Mouse (Mus musculus) heart, postnatal 36 days (tissue): ENCODE measurements at regions not wholly inside any gene's neighbourhood (a gene's known extent, or its start where the extent isn't known, plus 50 kb on each side); places are given as distances from the start of the nearest gene placed in this dataset.
A peak's percentile ranks its signal among the peaks of the same experiment; 100 is the strongest.

Experiments
- DNase-seq, 2 experiments: peaks; one replicate each; pipeline ENCODE4 v3.0.0; 2021 to 2022
- intact Hi-C: fragments of 180-260 bp; cut with DNase I; formaldehyde crosslinking; loops from one replicate; pipeline ENCODE4 v1.15.1; 2025

- intact Hi-C loops: no loop called here
- no peak for DNase-seq
Observed at GRCm38 (mm10) chr7:71289702-71290101, 61.6 kb downstream of the Gm10295 start.

GRCm38 (mm10) chr7:71289266-71289665 lies 62.0 kb downstream of the Gm10295 start:
- no peak for DNase-seq
- intact Hi-C loops: no loop called here

GRCm38 (mm10) chr7:71287441-71287840 lies 63.8 kb downstream of the Gm10295 start:
- intact Hi-C loops: no loop called here
- no peak for DNase-seq

- no peak for DNase-seq
- intact Hi-C loops: no loop called here
Observed at GRCm38 (mm10) chr7:71284246-71284645, 67.0 kb downstream of the Gm10295 start.

- intact Hi-C loops: no loop called here
- no peak for DNase-seq
Observed at GRCm38 (mm10) chr7:71283419-71283818, 67.9 kb downstream of the Gm10295 start.

- intact Hi-C loops: no loop called here
- no peak for DNase-seq
Observed at GRCm38 (mm10) chr7:71266101-71266500, 85.2 kb downstream of the Gm10295 start.

GRCm38 (mm10) chr7:71264115-71264514 lies 87.2 kb downstream of the Gm10295 start:
- intact Hi-C loops: no loop called here
- DNase-seq: no peak

- no peak for DNase-seq
- intact Hi-C loops: no loop called here
Observed at GRCm38 (mm10) chr7:71249669-71250068, 101.6 kb downstream of the Gm10295 start.

- intact Hi-C loops: no loop called here
- DNase-seq: no peak
Observed at GRCm38 (mm10) chr7:71249216-71249615, 102.1 kb downstream of the Gm10295 start.

GRCm38 (mm10) chr7:71247922-71248321 lies 103.4 kb downstream of the Gm10295 start:
- DNase-seq: no peak

GRCm38 (mm10) chr7:71242379-71242911 lies 108.8 kb downstream of the Gm10295 start:
- DNase-seq: no peak
- intact Hi-C loops: no loop called here

More at GRCm38 (mm10) chr7:71247922-71248321, 103.4 kb downstream of the Gm10295 start:
- intact Hi-C loops: no loop called here

GRCm38 (mm10) chr7:71239207-71239606 lies 112.1 kb downstream of the Gm10295 start:
- DNase-seq: no peak
- intact Hi-C loops: loop anchor here (10.0 kb wide), 1 partner anchor 874 kb away; the partner anchor contains the start of gene Nr2f2

- intact Hi-C loops: loop anchor here (10.0 kb wide), 1 partner anchor 872 kb away; the partner anchor contains the start of gene Nr2f2
- no peak for DNase-seq
Observed at GRCm38 (mm10) chr7:71236334-71236733, 115.0 kb downstream of the Gm10295 start.

- intact Hi-C loops: loop anchor here (5.0 to 10.0 kb wide), 3 partner anchors 78 to 869 kb away; partner anchors contain the start of gene Nr2f2
- DNase-seq: no peak
Observed at GRCm38 (mm10) chr7:71234176-71234769, 117.0 kb downstream of the Gm10295 start.

GRCm38 (mm10) chr7:71232821-71233815 lies 118.2 kb downstream of the Gm10295 start:
- DNase-seq: no peak
- intact Hi-C loops: loop anchor here (2.0 to 10.0 kb wide), 4 partner anchors 79 to 868 kb away; partner anchors contain the start of gene Nr2f2

GRCm38 (mm10) chr7:71230901-71231477 lies 120.3 kb downstream of the Gm10295 start:
- DNase-seq: peak in 1 of 2 experiments; percentile 43
- intact Hi-C loops: loop anchor here (2.0 to 10.0 kb wide), 4 partner anchors 81 to 866 kb away; partner anchors contain the start of gene Nr2f2

- no peak for DNase-seq
- intact Hi-C loops: loop anchor here (2.0 to 10.0 kb wide), 3 partner anchors 142 to 636 kb away; no protein-coding TSS in a partner anchor
Observed at GRCm38 (mm10) chr7:71229183-71229582, 122.1 kb downstream of the Gm10295 start.

- no peak for DNase-seq
- intact Hi-C loops: loop anchor here (10.0 kb wide), 2 partner anchors 480 to 640 kb away; no protein-coding TSS in a partner anchor
Observed at GRCm38 (mm10) chr7:71224320-71224865, 126.9 kb downstream of the Gm10295 start.

- no peak for DNase-seq
- intact Hi-C loops: loop anchor here (10.0 kb wide), 2 partner anchors 481 to 641 kb away; no protein-coding TSS in a partner anchor
Observed at GRCm38 (mm10) chr7:71223513-71224319, 127.6 kb downstream of the Gm10295 start.
